In the genomic region with DNA sequence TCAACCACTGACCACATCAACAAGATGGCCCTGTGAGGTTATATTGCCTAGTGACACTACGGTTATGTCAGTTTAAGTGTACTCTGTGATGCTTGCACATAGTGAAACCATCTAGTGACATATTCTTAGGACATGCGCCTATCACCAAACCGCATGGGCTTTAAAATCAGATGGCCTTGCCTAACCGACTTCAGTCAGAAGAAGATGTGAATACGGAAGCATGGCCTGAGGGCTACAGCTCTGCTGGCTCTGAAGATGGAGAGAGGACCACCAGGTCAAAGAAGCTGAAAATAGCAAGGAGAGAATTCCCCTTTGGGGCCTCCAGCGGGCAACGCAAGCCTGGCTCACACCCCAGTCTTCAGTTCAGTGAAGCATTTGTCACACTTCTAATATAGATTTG, we compare ENCODE assay signal across 23 mouse cellular contexts. TPM values are rescaled to one million over a fixed set of nuclear protein-coding genes. Genes with fewer than 3 reads are reported as not detected.
DNase-seq lines count a peak whose midpoint lies in the region; ATAC-seq and TF ChIP-seq lines count a peak whose summit lies in the region.
"Had no signal": no experiment of that assay in that cellular context is flagged by ENCODE, and none has a peak within 500 bp of the region (broad histone marks: within the 10 kb centered on the region; RNA-seq: fewer than 3 reads in every experiment).

No protein-coding gene starts in this region.

- TF ChIP-seq EP300 in heart, adult 2 months (IDR thresholded peaks at IDR 0.05; ENCODE audit: insufficient read depth, low read depth, low read length), result no peak
- TF ChIP-seq EP300 in CH12.LX (IDR thresholded peaks at IDR 0.05; ENCODE audit: low read length), result no peak

- TF ChIP-seq CTCF in heart, adult 2 months (IDR thresholded peaks at IDR 0.05), result no peak
- TF ChIP-seq CTCF in CH12.LX (conservative IDR thresholded peaks at IDR 0.05 in 1 of 2, IDR thresholded peaks at IDR 0.05 in 1 of 2; ENCODE audit: low read depth in 2 of 2, low read length in 2 of 2), result no peak

- H3K27ac ChIP-seq in heart, adult 2 months, result no peak overlapping the region
- H3K27ac ChIP-seq in CH12.LX (ENCODE audit: insufficient read depth, low read depth), result peak overlapping the region; percentile 90

- H3K79me2 ChIP-seq in heart, adult 2 months (replicated peaks; ENCODE audit: control insufficient read depth, insufficient read depth, low read length), result no peaks in the 10 kb centered on the region
- no peaks in the 10 kb centered on the region for H3K79me2 ChIP-seq in CH12.LX (replicated peaks; ENCODE audit: control insufficient read depth, extremely low read depth, insufficient read depth, poor library complexity, severe bottlenecking)

- TF ChIP-seq POLR2A in heart, adult 2 months (IDR thresholded peaks at IDR 0.05; ENCODE audit: insufficient read depth, low read depth, low read length), result no peak
- TF ChIP-seq POLR2A in CH12.LX (IDR thresholded peaks at IDR 0.05; ENCODE audit: low read depth, low read length), result no peak

- no peaks in the 10 kb centered on the region for H3K9me3 ChIP-seq in CH12.LX (replicated peaks; ENCODE audit: low read length)

- no peak for ATAC-seq in cerebellum, adult (ENCODE audit: insufficient number of reproducible peaks, low FRiP score, low TSS enrichment)
- ATAC-seq: activated CD4-positive, CD25-positive, alpha-beta regulatory T cell, adult 4 months; CD4-positive, CD25-positive, alpha-beta regulatory T cell, adult 4 months; Patski had no signal

- WGBS in heart, adult 2 months, result 77% methylated on average over 7 of the region's 7 CpGs

- in situ Hi-C loops in CH12.LX (cut with MboI; ENCODE audit: low pct_ligation_motif_present, low pct_unique_long_range_greater_than_20kb, low sequenced_read_pairs), result no loop called here

- no peaks in the 10 kb centered on the region; the same call in 1 of the 2 replicates for H3K36me3 ChIP-seq in heart, adult 2 months (ENCODE audit: control insufficient read depth, insufficient read depth, low read length)
- no peaks in the 10 kb centered on the region for H3K36me3 ChIP-seq in CH12.LX (replicated peaks in 1 of 2; ENCODE audit: control insufficient read depth in 1 of 2, insufficient read depth in 1 of 2, low read length in 1 of 2)
- H3K36me3 ChIP-seq: G1E had no signal

- no peak for TF ChIP-seq RAD21 in CH12.LX (IDR thresholded peaks at IDR 0.05; ENCODE audit: low read depth, low read length)

- H3K27me3 ChIP-seq in heart, adult 2 months (ENCODE audit: control insufficient read depth, insufficient read depth, low read length), result no peaks in the 10 kb centered on the region
- no peaks in the 10 kb centered on the region for H3K27me3 ChIP-seq in CH12.LX (replicated peaks)
- H3K27me3 ChIP-seq: Patski had no signal

- H3K4me1 ChIP-seq in heart, adult 2 months (ENCODE audit: control insufficient read depth, insufficient read depth, low read length), result no peaks in the 10 kb centered on the region
- peaks cover 24 to 58% of the 10 kb centered on the region in 2 experiments for H3K4me1 ChIP-seq in CH12.LX (ENCODE audit: control insufficient read depth in 1 of 2, insufficient read depth in 2 of 2)

- no peak overlapping the region for H3K9ac ChIP-seq in heart, adult 2 months (ENCODE audit: low read depth, low read length)
- 0 out of 2 replicates have a peak overlapping the region, but pooled peaks have one; percentile 2 for H3K9ac ChIP-seq in CH12.LX (ENCODE audit: insufficient read depth, low read depth)

- H3K4me2 ChIP-seq in CH12.LX (ENCODE audit: insufficient read depth, low read depth, poor library complexity, severe bottlenecking), result peak overlapping the region; percentile 32

- intact Hi-C loops in heart, adult 2 months (cut with DNase I), result no loop called here

- dilution Hi-C loops in CH12.LX (cut with MboI; ENCODE audit: extremely low pct_ligation_motif_present, extremely low pct_unique_long_range_greater_than_20kb, low sequenced_read_pairs), result no loop called here

- peak; percentile 71 for DNase-seq in heart, adult 11 months
- no peak for DNase-seq in heart, adult 2 months
- DNase-seq in A20 (ENCODE audit: low read depth, low spot score), result peak; percentile 57
- DNase-seq in CH12.LX (ENCODE audit: extremely low read depth), result peak; percentile 71
- DNase-seq in cerebellum, adult 8-10 months, result no peak
- DNase-seq: adrenal gland, adult 2 months; adrenal gland, adult 8-10 months; adrenal gland, postnatal 10 days; adrenal gland, postnatal 14 days; adrenal gland, postnatal 25 days; adrenal gland, postnatal 36 days; B cell, adult 2 months; cerebellum, adult 11 months; cerebellum, adult 11-12 months; cerebellum, adult 18-20 months; cerebellum, adult 2 months; cerebellum, adult 9-10 months; cerebellum, adult 9-11 months had no signal

- no peak overlapping the region for H3K4me3 ChIP-seq in heart, adult 2 months
- H3K4me3 ChIP-seq in CH12.LX (replicated peaks in 1 of 3; ENCODE audit: low read depth in 2 of 3, low read length in 2 of 3, poor library complexity in 1 of 3), result no peak overlapping the region

TF ChIP-seq in CH12.LX, 34 proteins besides CTCF, POLR2A, EP300 and RAD21:
- TF ChIP-seq MAX (IDR thresholded peaks at IDR 0.05; ENCODE audit: low read length) (peak; percentile 67; the same call in 1 of the 2 replicates), TBP (conservative IDR thresholded peaks at IDR 0.05; ENCODE audit: low read depth, low read length) (peak; percentile 69; the same call in 1 of the 2 replicates), IRF4 (IDR thresholded peaks at IDR 0.05; ENCODE audit: low read depth, low read length) (peak; percentile 79), ELF1 (IDR thresholded peaks at IDR 0.05; ENCODE audit: low read depth, low read length) (peak; percentile 66), JUND (conservative IDR thresholded peaks at IDR 0.05; ENCODE audit: low read depth, low read length) (0 out of 2 replicates have a peak, but pooled peaks have one; percentile 26), KAT2A (IDR thresholded peaks at IDR 0.05; ENCODE audit: insufficient replicate concordance, low read length) (no peak), BHLHE40 (IDR thresholded peaks at IDR 0.05; ENCODE audit: low read depth, low read length) (peak; percentile 27; the same call in 1 of the 2 replicates), NRF1 (IDR thresholded peaks at IDR 0.05; ENCODE audit: low read depth, low read length) (no peak), MEF2A (IDR thresholded peaks at IDR 0.05; ENCODE audit: borderline replicate concordance, low read depth, low read length) (peak; percentile 66), ETS1 (conservative IDR thresholded peaks at IDR 0.05; ENCODE audit: low read depth, low read length) (peak; percentile 60; the same call in 1 of the 2 replicates)

RNA-seq across cellular contexts. Expression of a gene that starts 6.1 kb away (rescaled TPM):
- total RNA-seq in heart, adult 2 months (2021), result 10 to 100 TPM; 32.8 to 40.9 TPM
- 13.0 and 15.0 TPM in 2 replicates for polyA plus RNA-seq in heart, adult 2 months (2012; rRNA removed)
- total RNA-seq in CH12.LX (2012; rRNA removed) (1.3 and 2.0 TPM in 2 replicates), CH12.LX (2014; rRNA removed) (0.50 and 0.60 TPM in 2 replicates)
- 0.52 and 0.54 TPM in 2 replicates for polyA plus RNA-seq in CH12.LX (2012; ENCODE audit: insufficient read length, low read depth)
- polyA plus RNA-seq: G1E had no signal

RNA-seq across cellular contexts. Expression of a gene that starts 25.0 kb away (rescaled TPM):
- total RNA-seq in heart, adult 2 months (2021), result 100 to 1,000 TPM; 648 to 774 TPM
- 619 and 842 TPM in 2 replicates for polyA plus RNA-seq in heart, adult 2 months (2012; rRNA removed)
- total RNA-seq in CH12.LX (2012; rRNA removed) (46.9 and 49.5 TPM in 2 replicates), CH12.LX (2014; rRNA removed) (41.0 and 42.3 TPM in 2 replicates)
- polyA plus RNA-seq in CH12.LX (2012; ENCODE audit: insufficient read length, low read depth), result 65.2 and 73.4 TPM in 2 replicates

Comparison
In these comparisons a context has a peak if more than half of its experiments do, and no peak if none do; other contexts are left out.
1. DNase-seq: peak in heart, adult 11 months (single experiment), A20 (single experiment) and CH12.LX (single experiment); none in heart, adult 2 months (0 of 2) and cerebellum, adult 8-10 months (single experiment).
2. RNA of a gene that starts 6.1 kb away (total RNA-seq): 32.8 to 40.9 TPM in heart, adult 2 months; 0.50 to 2.0 TPM in CH12.LX; every median in the first group is over 10 times any median in the second.
3. RNA of a gene that starts 25.0 kb away (total RNA-seq): 648 to 774 TPM in heart, adult 2 months; 41.0 to 49.5 TPM in CH12.LX; every median in the first group is over 10 times any median in the second.